Mouse (Mus musculus) small intestine, adult 2 months (tissue): ENCODE data around the gene Gm884. TPM values are rescaled to one million over a fixed set of nuclear protein-coding genes. Genes with fewer than 3 reads are reported as not detected.
"Not testable (repeated sequence)": the region's sequence is repeated elsewhere in the genome, so short reads cannot be mapped to it uniquely, and the experiment has no call there.

ENCODE experiments used
- H3K27ac ChIP-seq: fragments of 200-500 bp; 2 replicates; pipeline ENCODE4 v1.5.1; 2012; ENCODE audit warnings: low read depth, low read length, control low read depth, inconsistent platforms; ENCODE audit not compliant: insufficient read depth
- H3K27me3 ChIP-seq: fragments of 200-500 bp; 2 replicates; pipeline ENCODE4 v1.6.1; 2012; ENCODE audit warnings: mild to moderate bottlenecking, moderate library complexity, low read length, inconsistent platforms; ENCODE audit not compliant: control insufficient read depth, insufficient read depth
- H3K36me3 ChIP-seq: fragments of 200-500 bp; 2 replicates; pipeline ENCODE4 v1.6.1; 2012; ENCODE audit warnings: mild to moderate bottlenecking, low read length, control low read depth, inconsistent platforms; ENCODE audit not compliant: control insufficient read depth, insufficient read depth
- H3K4me1 ChIP-seq: fragments of 200-500 bp; 2 replicates; pipeline ENCODE4 v1.6.1; 2012; ENCODE audit warnings: low read length, inconsistent platforms, mixed read lengths; ENCODE audit not compliant: control insufficient read depth, insufficient read depth, insufficient read length
- H3K4me3 ChIP-seq: fragments of 200-500 bp; 2 replicates; pipeline ENCODE4 v1.5.1; 2012; ENCODE audit warnings: low read depth, mild to moderate bottlenecking, control low read depth, inconsistent platforms, low read length, moderate library complexity
- CTCF ChIP-seq: fragments of 200-500 bp; IDR thresholded peaks from 2 replicates; pipeline ENCODE4 v1.5.1; 2012; ENCODE audit warnings: low read depth, mild to moderate bottlenecking, control low read depth, inconsistent platforms, low read length, moderate library complexity, mixed read lengths; ENCODE audit not compliant: insufficient replicate concordance, insufficient read length; ENCODE audit errors: extremely low read depth
- POLR2A ChIP-seq: fragments of 200-500 bp; IDR thresholded peaks from 2 replicates; pipeline ENCODE4 v1.6.1; 2012; ENCODE audit warnings: low read depth, mild to moderate bottlenecking, control low read depth, inconsistent platforms, low read length, moderate library complexity
- WGBS: fragments of 180-500 bp; shearing (Covaris S2); methylation state at CpG from one replicate; pipeline ENCODE4 v1.1.7; 2018; 5-methylcytosine and 5-hydroxymethylcytosine counted together
- polyA plus RNA-seq: library from polyadenylated mRNA; depleted of rRNA; stranded (reverse); fragments of >200 nt; gene quantifications from 2 replicates; pipeline ENCODE4 v1.2.3, GENCODE M21; 2012

The Gm884 gene
- polyA plus RNA-seq, 1 experiment, result not detected

- H3K36me3 ChIP-seq, result no peaks in the 10 kb centered on the region
- no peak for TF ChIP-seq POLR2A
- no peak for TF ChIP-seq CTCF
- WGBS, result 70% methylated on average over 3 of the region's 3 CpGs
- no peak overlapping the region for H3K4me3 ChIP-seq
- no peak overlapping the region for H3K27ac ChIP-seq
- peaks cover 5% of the 10 kb centered on the region; the same call in 1 of the 2 replicates for H3K27me3 ChIP-seq
- no peaks in the 10 kb centered on the region for H3K4me1 ChIP-seq
Observed at GRCm38 (mm10) chr11:103635481-103635880, 14.5 kb upstream of the Gm884 start.

GRCm38 (mm10) chr11:103634806-103635205 is 13.9 kb upstream of the Gm884 start:
- no peaks in the 10 kb centered on the region for H3K36me3 ChIP-seq
- H3K27ac ChIP-seq, result no peak overlapping the region
- no peaks in the 10 kb centered on the region for H3K4me1 ChIP-seq
- TF ChIP-seq CTCF (no peak), POLR2A (no peak)
- peaks cover 3% of the 10 kb centered on the region; the same call in 1 of the 2 replicates for H3K27me3 ChIP-seq
- 79% methylated on average over 7 of the region's 7 CpGs for WGBS
- no peak overlapping the region for H3K4me3 ChIP-seq

- H3K27ac ChIP-seq, result no peak overlapping the region
- no peaks in the 10 kb centered on the region for H3K27me3 ChIP-seq
- H3K4me3 ChIP-seq, result no peak overlapping the region
- no peaks in the 10 kb centered on the region for H3K4me1 ChIP-seq
- H3K36me3 ChIP-seq, result no peaks in the 10 kb centered on the region
- 75% methylated on average over 23 of the region's 23 CpGs for WGBS
- no peak for TF ChIP-seq POLR2A
- no peak for TF ChIP-seq CTCF
Observed at GRCm38 (mm10) chr11:103627453-103627852, 6.5 kb upstream of the Gm884 start.

GRCm38 (mm10) chr11:103610772-103611171 is 10.2 kb downstream of the Gm884 start:
- 95% methylated on average over 2 of the region's 2 CpGs for WGBS
- no peak overlapping the region for H3K27ac ChIP-seq
- H3K4me1 ChIP-seq, result no peaks in the 10 kb centered on the region
- no peak overlapping the region for H3K4me3 ChIP-seq
- TF ChIP-seq CTCF, result no peak
- no peak for TF ChIP-seq POLR2A
- H3K36me3 ChIP-seq, result no peaks in the 10 kb centered on the region
- H3K27me3 ChIP-seq, result peaks cover 3% of the 10 kb centered on the region; the same call in 1 of the 2 replicates

- Histone ChIP-seq H3K27ac (no peak overlapping the region), H3K36me3 (no peaks in the 10 kb centered on the region), H3K27me3 (peaks cover 5% of the 10 kb centered on the region; the same call in 1 of the 2 replicates), H3K4me1 (no peaks in the 10 kb centered on the region), H3K4me3 (no peak overlapping the region)
- WGBS, result 48% methylated on average over 5 of the region's 5 CpGs
- no peak for TF ChIP-seq CTCF
- no peak for TF ChIP-seq POLR2A
Observed at GRCm38 (mm10) chr11:103606611-103607010, 14.3 kb downstream of the Gm884 start.

GRCm38 (mm10) chr11:103578339-103578738 is 42.6 kb downstream of the Gm884 start:
- H3K36me3 ChIP-seq, result no peaks in the 10 kb centered on the region
- no peaks in the 10 kb centered on the region for H3K4me1 ChIP-seq
- no peak for TF ChIP-seq POLR2A
- 60% methylated on average over 11 of the region's 11 CpGs for WGBS
- H3K4me3 ChIP-seq, result no peak overlapping the region
- no peaks in the 10 kb centered on the region for H3K27me3 ChIP-seq
- H3K27ac ChIP-seq, result no peak overlapping the region

- Histone ChIP-seq H3K27me3 (no peaks in the 10 kb centered on the region), H3K4me1 (no peaks in the 10 kb centered on the region), H3K4me3 (no peak overlapping the region), H3K36me3 (no peaks in the 10 kb centered on the region), H3K27ac (no peak overlapping the region)
- WGBS, result 63% methylated on average over 2 of the region's 2 CpGs
- no peak for TF ChIP-seq CTCF
- TF ChIP-seq POLR2A, result no peak
Observed at GRCm38 (mm10) chr11:103556021-103556420, 64.9 kb downstream of the Gm884 start.

- H3K27ac ChIP-seq, H3K27me3 ChIP-seq, H3K4me1 ChIP-seq, H3K4me3 ChIP-seq, H3K36me3 ChIP-seq: not testable (repeated sequence)
- 26% methylated on average over 1 of the region's 1 CpGs for WGBS
Observed at GRCm38 (mm10) chr11:103534973-103535372, 86.0 kb downstream of the Gm884 start.
